Mouse (Mus musculus): ENCODE data around the gene Vmn1r115.
"Not testable (repeated sequence)": the region's sequence is repeated elsewhere in the genome, so short reads cannot be mapped to it uniquely, and the experiment has no call there.

The Vmn1r115 gene

DNA sequence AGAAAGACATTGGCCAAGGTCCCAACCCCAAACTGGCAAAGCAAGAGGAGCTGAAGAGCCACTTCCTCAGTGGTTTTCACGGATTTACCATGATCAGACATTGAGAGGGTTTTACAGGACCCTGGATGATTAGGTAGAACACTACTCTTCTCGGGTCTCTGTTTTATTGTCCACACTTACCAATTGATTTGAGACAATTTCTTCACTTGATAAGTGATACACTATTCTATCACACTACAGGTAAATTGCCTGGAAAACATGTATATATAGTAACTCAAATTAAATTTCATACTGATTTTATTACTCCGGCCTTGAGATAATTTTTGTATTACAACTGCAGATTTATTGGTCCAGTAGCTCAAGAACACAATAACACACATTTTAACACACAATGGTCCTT is at the start of gene Vmn1r115:
Gene Vmn1r115 (minus strand): TSS at position 101 of the 400 bp plus-strand sequence.
- in situ Hi-C loops (cut with MboI, MseI), result loop anchor here (10.0 to 25.0 kb wide), 2 partner anchors 470 to 942 kb away; partner anchors contain the start of genes Gm4177 and Vmn1r127

DNA sequence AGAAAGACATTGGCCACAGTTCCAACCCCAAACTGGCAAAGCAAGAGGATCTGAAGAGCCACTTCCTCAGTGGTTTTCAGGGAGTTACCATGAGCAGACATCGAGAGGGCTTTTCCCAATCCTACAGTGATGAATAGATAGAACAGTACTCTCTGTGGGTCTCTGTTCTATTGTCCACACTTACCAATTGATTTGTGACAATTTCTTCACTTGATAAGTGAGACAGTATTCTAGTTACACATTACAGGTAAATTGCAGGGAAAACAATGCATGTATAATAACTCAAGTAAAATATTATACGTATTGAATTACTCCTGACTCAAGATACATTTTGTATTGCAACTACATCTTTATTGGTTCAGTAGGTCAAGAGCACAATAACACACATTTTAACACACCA is 39.2 kb upstream of the Vmn1r115 start, which contains the start of gene Vmn1r117:
Gene Vmn1r117 (minus strand): TSS at position 101 of the 400 bp plus-strand sequence.
- in situ Hi-C loops (cut with MboI, MseI), result not testable (repeated sequence)

DNA sequence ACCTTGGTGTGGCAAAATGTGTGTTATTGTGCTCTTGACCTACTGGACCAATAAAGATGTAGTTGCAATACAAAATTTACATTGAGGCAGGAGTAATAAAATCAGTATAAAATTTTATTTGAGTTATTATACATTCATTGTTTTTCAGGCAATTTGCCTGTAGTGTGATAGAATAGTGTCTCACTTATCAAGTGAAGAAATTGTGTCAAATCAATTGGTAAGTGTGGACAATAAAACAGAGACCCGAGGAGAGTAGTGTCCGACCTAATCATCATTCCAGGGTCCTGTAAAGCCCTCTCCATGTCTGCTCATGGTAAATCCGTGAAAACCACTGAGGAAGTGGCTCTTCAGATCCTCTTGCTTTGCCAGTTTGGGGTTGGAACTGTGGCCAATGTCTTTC is 27.2 kb upstream of the Vmn1r115 start, which contains the start of gene Vmn1r116:
Gene Vmn1r116 (plus strand): TSS at position 301 of the 400 bp plus-strand sequence.
- in situ Hi-C loops (cut with MboI, MseI), result loop anchor here (25.0 kb wide), 1 partner anchor 190 kb away; the partner anchor contains the start of gene Vmn1r120

DNA sequence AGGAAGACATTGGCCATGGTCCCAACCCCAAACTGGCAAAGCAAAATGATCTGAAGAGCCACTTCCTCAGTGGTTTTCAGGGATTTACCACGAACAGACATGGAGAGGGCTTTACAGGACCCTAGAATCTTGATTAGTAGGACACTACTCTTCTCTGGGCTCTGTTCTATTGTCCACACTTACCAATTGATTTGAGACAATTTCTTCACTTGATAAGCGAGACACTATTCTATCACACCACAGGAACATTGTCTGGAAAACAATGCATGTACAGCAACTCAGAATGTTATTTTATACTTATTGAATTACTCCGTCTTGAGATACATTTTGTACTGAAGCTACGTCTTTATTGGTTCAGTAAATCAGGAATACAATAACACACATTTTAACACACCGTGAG is 32.7 kb downstream of the Vmn1r115 start, which contains the start of gene Vmn1r114:
Gene Vmn1r114 (minus strand): TSS at position 101 of the 400 bp plus-strand sequence.
- in situ Hi-C loops (cut with MboI, MseI), result not testable (repeated sequence)

All from regulatory T cell (primary cell).